Mouse (Mus musculus): ENCODE data around the gene Vwa8. TPM values are rescaled to one million over a fixed set of nuclear protein-coding genes. Genes with fewer than 3 reads are reported as not detected.

Vwa8 gene
- total RNA-seq, 1 experiment, result 9.8 TPM

- no peak overlapping the region for H3K4me3 ChIP-seq (ENCODE audit: insufficient read depth in 1 of 2, low read depth in 1 of 2, low read length in 2 of 2, poor library complexity in 1 of 2, severe bottlenecking in 1 of 2)
- no peak for DNase-seq (ENCODE audit: low read depth, low spot score)
- no peak for TF ChIP-seq CHD2 (IDR thresholded peaks at IDR 0.05; ENCODE audit: low read depth, low read length)
- TF ChIP-seq HCFC1 (IDR thresholded peaks at IDR 0.05; ENCODE audit: borderline replicate concordance, insufficient read depth, low read length), result no peak
- no peak for TF ChIP-seq MAFK (IDR thresholded peaks at IDR 0.05; ENCODE audit: insufficient read depth, low read depth, low read length)
- no peak for TF ChIP-seq ZNF384 (IDR thresholded peaks at IDR 0.05; ENCODE audit: low read depth, low read length)
- H3K9ac ChIP-seq (ENCODE audit: insufficient read depth, low read depth, low read length, poor library complexity, severe bottlenecking), result no peak overlapping the region
- H3K27ac ChIP-seq (ENCODE audit: insufficient read depth, low read depth, low read length, poor library complexity, severe bottlenecking), result no peak overlapping the region
- in situ Hi-C loops (cut with MboI; ENCODE audit: low sequenced_read_pairs in 2 of 2, unreplicated experiment in 2 of 2), result no loop called here
- no peaks in the 10 kb centered on the region; the same call in 1 of the 2 replicates for H3K36me3 ChIP-seq (ENCODE audit: control insufficient read depth, insufficient read depth, low read length, poor library complexity, severe bottlenecking)
- H3K9me3 ChIP-seq (ENCODE audit: control insufficient read depth, insufficient read depth, low read depth, low read length), result no peaks in the 10 kb centered on the region
- peaks cover 0 to 3% of the 10 kb centered on the region in 2 experiments; a peak in 1 of 4 replicates for H3K4me1 ChIP-seq (ENCODE audit: control insufficient read depth in 2 of 2, insufficient read depth in 2 of 2, low read length in 2 of 2, poor library complexity in 1 of 2)
These were observed 351.5 kb downstream of the Vwa8 start for GRCm38 (mm10) chr14:79200133-79200891.

GRCm38 (mm10) chr14:79200892-79201285 lies 352.0 kb downstream of the Vwa8 start:
- in situ Hi-C loops (cut with MboI; ENCODE audit: low sequenced_read_pairs in 2 of 2, unreplicated experiment in 2 of 2), result no loop called here
- no peak overlapping the region for H3K9ac ChIP-seq (ENCODE audit: insufficient read depth, low read depth, low read length, poor library complexity, severe bottlenecking)
- peaks cover 0 to 3% of the 10 kb centered on the region in 2 experiments; a peak in 1 of 4 replicates for H3K4me1 ChIP-seq (ENCODE audit: control insufficient read depth in 2 of 2, insufficient read depth in 2 of 2, low read length in 2 of 2, poor library complexity in 1 of 2)
- H3K27ac ChIP-seq (ENCODE audit: insufficient read depth, low read depth, low read length, poor library complexity, severe bottlenecking), result no peak overlapping the region
- DNase-seq (ENCODE audit: low read depth, low spot score), result no peak
- no peaks in the 10 kb centered on the region; the same call in 1 of the 2 replicates for H3K36me3 ChIP-seq (ENCODE audit: control insufficient read depth, insufficient read depth, low read length, poor library complexity, severe bottlenecking)
- no peaks in the 10 kb centered on the region for H3K9me3 ChIP-seq (ENCODE audit: control insufficient read depth, insufficient read depth, low read depth, low read length)
- TF ChIP-seq ZNF384 (IDR thresholded peaks at IDR 0.05; ENCODE audit: low read depth, low read length) (no peak), MAFK (IDR thresholded peaks at IDR 0.05; ENCODE audit: insufficient read depth, low read depth, low read length) (no peak), CHD2 (IDR thresholded peaks at IDR 0.05; ENCODE audit: low read depth, low read length) (no peak), ZC3H11A (IDR thresholded peaks at IDR 0.05; ENCODE audit: borderline replicate concordance, low read depth, low read length) (no peak), HCFC1 (IDR thresholded peaks at IDR 0.05; ENCODE audit: borderline replicate concordance, insufficient read depth, low read length) (no peak)
- no peak overlapping the region for H3K4me3 ChIP-seq (ENCODE audit: insufficient read depth in 1 of 2, low read depth in 1 of 2, low read length in 2 of 2, poor library complexity in 1 of 2, severe bottlenecking in 1 of 2)

DNA sequence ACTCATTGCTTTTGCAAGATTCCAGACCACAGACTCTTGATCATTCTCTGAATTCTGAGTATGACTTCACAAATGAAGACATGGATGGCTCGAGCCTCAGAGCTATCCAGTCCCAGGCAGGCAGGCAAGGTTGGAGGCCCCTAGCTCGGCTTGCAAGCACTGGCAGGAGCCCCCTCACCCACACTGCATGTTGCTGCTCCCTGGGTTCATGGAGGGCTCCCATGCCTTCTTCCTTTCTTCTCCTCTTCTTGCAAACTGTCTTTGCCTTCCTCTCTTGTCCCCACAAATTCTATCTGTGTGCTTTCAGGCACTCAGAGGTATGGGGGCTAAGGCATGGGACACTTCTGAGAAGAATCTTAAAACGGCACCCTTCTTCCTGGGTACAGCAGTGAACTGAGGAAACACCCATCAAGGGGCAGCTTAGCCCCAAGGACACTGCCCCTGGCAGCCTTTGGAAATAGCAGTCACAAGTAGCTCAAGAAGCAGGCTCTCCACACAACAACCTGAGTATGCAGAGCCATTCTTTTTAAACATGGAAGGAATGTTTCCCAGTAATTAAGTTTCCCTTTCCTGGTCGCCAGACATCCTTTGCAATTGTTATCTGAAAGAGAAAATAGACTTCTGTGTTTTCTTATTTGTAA lies 354.0 kb downstream of the Vwa8 start:
- no peak overlapping the region for H3K9ac ChIP-seq (ENCODE audit: insufficient read depth, low read depth, low read length, poor library complexity, severe bottlenecking)
- no peak overlapping the region for H3K4me3 ChIP-seq (ENCODE audit: insufficient read depth in 1 of 2, low read depth in 1 of 2, low read length in 2 of 2, poor library complexity in 1 of 2, severe bottlenecking in 1 of 2)
- no peaks in the 10 kb centered on the region for H3K9me3 ChIP-seq (ENCODE audit: control insufficient read depth, insufficient read depth, low read depth, low read length)
- no peak for DNase-seq (ENCODE audit: low read depth, low spot score)
- no peak overlapping the region for H3K27ac ChIP-seq (ENCODE audit: insufficient read depth, low read depth, low read length, poor library complexity, severe bottlenecking)
- in situ Hi-C loops (cut with MboI; ENCODE audit: low sequenced_read_pairs in 2 of 2, unreplicated experiment in 2 of 2), result no loop called here
- peaks cover 0 to 3% of the 10 kb centered on the region in 2 experiments; a peak in 1 of 4 replicates for H3K4me1 ChIP-seq (ENCODE audit: control insufficient read depth in 2 of 2, insufficient read depth in 2 of 2, low read length in 2 of 2, poor library complexity in 1 of 2)
- no peak for TF ChIP-seq ZNF384 (IDR thresholded peaks at IDR 0.05; ENCODE audit: low read depth, low read length)
- no peak for TF ChIP-seq ZC3H11A (IDR thresholded peaks at IDR 0.05; ENCODE audit: borderline replicate concordance, low read depth, low read length)
- no peak for TF ChIP-seq CHD2 (IDR thresholded peaks at IDR 0.05; ENCODE audit: low read depth, low read length)
- TF ChIP-seq HCFC1 (IDR thresholded peaks at IDR 0.05; ENCODE audit: borderline replicate concordance, insufficient read depth, low read length), result no peak
- no peak for TF ChIP-seq MAFK (IDR thresholded peaks at IDR 0.05; ENCODE audit: insufficient read depth, low read depth, low read length)
- no peaks in the 10 kb centered on the region; the same call in 1 of the 2 replicates for H3K36me3 ChIP-seq (ENCODE audit: control insufficient read depth, insufficient read depth, low read length, poor library complexity, severe bottlenecking)

- Histone ChIP-seq H3K4me1 (ENCODE audit: control insufficient read depth in 2 of 2, insufficient read depth in 2 of 2, low read length in 2 of 2, poor library complexity in 1 of 2) (peaks cover 0 to 3% of the 10 kb centered on the region in 2 experiments; a peak in 1 of 4 replicates), H3K4me3 (ENCODE audit: insufficient read depth in 1 of 2, low read depth in 1 of 2, low read length in 2 of 2, poor library complexity in 1 of 2, severe bottlenecking in 1 of 2) (no peak overlapping the region), H3K9ac (ENCODE audit: insufficient read depth, low read depth, low read length, poor library complexity, severe bottlenecking) (no peak overlapping the region), H3K9me3 (ENCODE audit: control insufficient read depth, insufficient read depth, low read depth, low read length) (no peaks in the 10 kb centered on the region), H3K36me3 (ENCODE audit: control insufficient read depth, insufficient read depth, low read length, poor library complexity, severe bottlenecking) (no peaks in the 10 kb centered on the region; the same call in 1 of the 2 replicates), H3K27ac (ENCODE audit: insufficient read depth, low read depth, low read length, poor library complexity, severe bottlenecking) (no peak overlapping the region)
- in situ Hi-C loops (cut with MboI; ENCODE audit: low sequenced_read_pairs in 2 of 2, unreplicated experiment in 2 of 2), result no loop called here
- DNase-seq (ENCODE audit: low read depth, low spot score), result no peak
- TF ChIP-seq CHD2 (IDR thresholded peaks at IDR 0.05; ENCODE audit: low read depth, low read length) (no peak), HCFC1 (IDR thresholded peaks at IDR 0.05; ENCODE audit: borderline replicate concordance, insufficient read depth, low read length) (no peak), ZNF384 (IDR thresholded peaks at IDR 0.05; ENCODE audit: low read depth, low read length) (no peak), ZC3H11A (IDR thresholded peaks at IDR 0.05; ENCODE audit: borderline replicate concordance, low read depth, low read length) (no peak), MAFK (IDR thresholded peaks at IDR 0.05; ENCODE audit: insufficient read depth, low read depth, low read length) (no peak)
These were observed 354.8 kb downstream of the Vwa8 start for GRCm38 (mm10) chr14:79203496-79204158.

Measured in ES-E14 (cell line).